Mouse (Mus musculus): Measurements from ENCODE around the gene Zfpm1. TPM values are rescaled to one million over a fixed set of nuclear protein-coding genes. Genes with fewer than 3 reads are reported as not detected.

The Zfpm1 gene
- polyA plus RNA-seq (2012; rRNA removed): 7.2 and 13.5 TPM in 2 replicates

DNA sequence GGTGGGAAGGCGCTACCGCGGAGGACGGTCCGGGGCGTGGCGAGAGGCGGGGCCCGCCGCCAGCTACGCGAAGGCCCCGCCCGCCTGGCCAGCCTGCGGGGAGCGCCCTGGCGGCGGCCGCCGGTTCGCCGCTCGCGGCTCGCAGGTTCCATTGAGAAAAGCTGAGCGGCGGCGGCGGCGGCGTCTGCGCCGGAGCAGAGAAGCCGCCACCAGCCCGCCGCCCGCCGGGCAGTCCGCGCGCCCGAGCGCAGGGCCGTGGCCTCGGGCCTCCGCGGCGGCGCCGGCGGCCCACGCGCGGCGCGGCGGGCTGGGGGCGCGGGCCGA, at the start of gene Zfpm1:
Gene Zfpm1 (plus strand): TSS at position 107 of the 324 bp plus-strand sequence.

DNA sequence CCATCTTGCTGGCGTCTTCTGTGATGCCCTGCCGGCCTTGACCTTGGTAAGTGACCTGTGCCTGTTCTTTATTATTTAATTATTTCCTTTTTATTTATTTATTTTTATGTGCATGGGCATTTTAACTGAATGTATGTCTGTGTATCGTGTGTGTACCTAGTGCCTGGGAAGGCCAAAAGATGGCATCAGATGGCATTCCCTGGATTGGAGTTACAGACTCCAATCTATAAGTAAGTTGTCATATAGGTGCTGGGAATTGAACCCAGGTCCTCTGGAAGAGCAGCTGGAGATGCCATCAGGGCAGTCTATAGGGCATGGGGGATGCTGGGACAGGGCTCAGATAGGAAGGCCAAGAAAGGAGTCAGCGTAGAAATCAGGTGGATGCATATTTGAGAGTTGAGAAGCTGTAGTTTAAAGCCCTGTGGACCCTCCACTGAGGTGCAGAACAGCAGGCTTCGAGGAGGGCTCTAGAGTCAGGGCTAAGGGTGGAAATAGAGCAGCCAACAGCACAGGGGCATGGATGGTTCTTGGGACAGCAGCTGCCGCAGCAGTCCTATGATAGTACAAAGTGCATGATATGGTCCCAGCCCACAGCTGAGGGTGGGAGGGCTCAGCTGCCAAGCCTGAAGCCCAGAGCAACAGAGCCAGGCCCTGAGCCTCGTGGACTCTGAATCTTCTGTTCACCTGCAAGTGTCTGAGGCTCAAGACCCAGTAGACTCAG, 78.9 kb downstream of the Zfpm1 start, which contains the start of gene Trhr2:
Gene Trhr2 (minus strand): TSS at position 51 of the 721 bp plus-strand sequence.

DNA sequence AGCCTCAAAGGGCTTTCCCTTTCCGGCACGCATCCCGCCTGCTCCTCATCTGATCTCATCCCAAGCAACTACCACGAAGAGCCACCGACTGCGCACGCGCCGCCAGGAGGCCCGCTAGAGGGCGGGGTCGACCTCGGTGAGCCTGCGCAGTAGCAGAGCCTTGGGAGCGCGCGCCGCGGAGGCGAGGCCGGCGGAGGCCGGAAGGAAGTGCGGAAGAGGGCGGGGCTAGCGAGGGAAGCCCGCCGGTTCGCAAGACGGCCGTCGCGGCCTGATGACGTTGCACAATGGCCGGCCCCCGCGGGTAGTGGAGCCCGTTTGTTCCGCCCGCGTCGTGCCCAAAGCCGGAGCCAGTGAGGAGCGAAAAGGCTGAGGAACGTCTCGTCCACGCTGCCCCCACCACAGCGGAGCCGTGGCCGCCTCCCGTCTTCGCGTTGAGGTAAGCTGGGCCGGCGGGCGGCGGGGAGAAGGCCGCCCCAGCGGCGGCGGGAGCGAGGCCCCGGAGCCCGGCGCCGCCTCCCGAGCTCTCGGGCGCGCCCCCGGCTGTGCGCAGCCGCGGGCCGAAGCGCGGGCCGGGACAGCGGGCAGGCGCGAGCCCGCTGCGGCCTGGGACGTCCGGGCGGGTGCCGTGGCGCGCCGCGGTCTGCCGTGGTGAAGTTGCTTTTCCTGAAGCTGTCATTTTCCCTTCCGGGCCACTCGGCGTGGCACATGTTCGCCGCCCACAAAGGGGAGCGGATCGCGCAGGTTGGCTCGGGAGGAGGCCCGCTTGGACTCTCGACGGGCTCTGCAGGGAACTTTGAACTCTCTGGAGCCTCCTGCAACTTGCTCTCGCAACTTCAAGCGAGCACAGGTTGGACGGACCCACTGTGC, 94.7 kb downstream of the Zfpm1 start, which contains the start of gene Zc3h18:
Gene Zc3h18 (plus strand): TSS at position 245 of the 867 bp plus-strand sequence.

Other genes starting within 250 kb of the Zfpm1 start
- gene Trhr2, start 78.6 kb downstream of the Zfpm1 start, polyA plus RNA-seq (2012; rRNA removed): 0.05 and 0.81 TPM in 2 replicates
- 50.7 and 56.9 TPM in 2 replicates for gene Zc3h18, start 94.5 kb downstream of the Zfpm1 start, polyA plus RNA-seq (2012; rRNA removed)
- gene Il17c, start 139.9 kb downstream of the Zfpm1 start, polyA plus RNA-seq (2012; rRNA removed): 0.65 and 1.1 TPM in 2 replicates
- 26.5 and 39.1 TPM in 2 replicates for gene Cyba, start 150.8 kb downstream of the Zfpm1 start, polyA plus RNA-seq (2012; rRNA removed)
- 50.6 and 51.9 TPM in 2 replicates for gene Mvd, start 161.3 kb downstream of the Zfpm1 start, polyA plus RNA-seq (2012; rRNA removed)
- gene Snai3, start 178.6 kb downstream of the Zfpm1 start, polyA plus RNA-seq (2012; rRNA removed): 0.34 TPM in 1 of 2 replicates, not detected in the other
- 60.5 and 60.6 TPM in 2 replicates for gene Rnf166, start 193.9 kb downstream of the Zfpm1 start, polyA plus RNA-seq (2012; rRNA removed)
- gene Ctu2, start 194.0 kb downstream of the Zfpm1 start, polyA plus RNA-seq (2012; rRNA removed): 80.4 and 84.3 TPM in 2 replicates

Data from central nervous system, embryonic 14 days (tissue).